Mouse (Mus musculus): ENCODE results near the gene Gm10663.

- TF ChIP-seq CTCF (conservative IDR thresholded peaks at IDR 0.05; ENCODE audit: insufficient read depth, insufficient read length, low read depth, low read length) (0 out of 2 replicates have a peak, but pooled peaks have one; percentile 20), POLR2A (IDR thresholded peaks at IDR 0.05; ENCODE audit: low read depth, low read length) (no peak)
Observed at GRCm38 (mm10) chr8:65085680-65086079, 10.8 kb downstream of the Gm10663 start.

Measured in kidney, adult 2 months (tissue).